Mouse (Mus musculus) liver, embryonic 12.5 days (tissue): Measurements from ENCODE around the gene Slc38a3. TPM values are rescaled to one million over a fixed set of nuclear protein-coding genes. Genes with fewer than 3 reads are reported as not detected.

Experiments
- ATAC-seq: fragments of 200-750 bp; cut with Nextera tagmentation; 2 replicates; pipeline ENCODE4 v1.8.0; 2017; ENCODE audit warnings: moderate number of reproducible peaks, mild to moderate bottlenecking, moderate library complexity
- H3K27ac ChIP-seq: fragments of 300-500 bp; sonication (generic); 2 replicates; pipeline ENCODE4 v1.5.1; 2016; ENCODE audit warnings: mild to moderate bottlenecking
- H3K27me3 ChIP-seq: fragments of 300-500 bp; sonication (generic); replicated peaks from 2 replicates; pipeline ENCODE4 v1.6.1; 2016; ENCODE audit warnings: mild to moderate bottlenecking, moderate library complexity
- H3K36me3 ChIP-seq: fragments of 300-500 bp; sonication (generic); 2 replicates; pipeline ENCODE4 v1.6.1; 2016; ENCODE audit warnings: mild to moderate bottlenecking, moderate library complexity
- H3K4me1 ChIP-seq: fragments of 300-500 bp; sonication (generic); 2 replicates; pipeline ENCODE4 v1.6.1; 2016
- H3K4me2 ChIP-seq: fragments of 300-500 bp; sonication (generic); 2 replicates; pipeline ENCODE4 v1.6.1; 2016; ENCODE audit warnings: mild to moderate bottlenecking, moderate library complexity
- H3K4me3 ChIP-seq: fragments of 300-500 bp; sonication (generic); 2 replicates; pipeline ENCODE4 v1.5.1; 2016; ENCODE audit warnings: mild to moderate bottlenecking, moderate library complexity
- H3K9ac ChIP-seq: fragments of 300-500 bp; sonication (generic); 2 replicates; pipeline ENCODE4 v1.6.1; 2016; ENCODE audit warnings: mild to moderate bottlenecking, moderate library complexity
- H3K9me3 ChIP-seq: fragments of 300-500 bp; sonication (generic); replicated peaks from 2 replicates; pipeline ENCODE4 v1.6.1; 2016; ENCODE audit warnings: mild to moderate bottlenecking, moderate library complexity
- WGBS: fragments of 180-500 bp; shearing (Covaris S2); methylation state at CpG from one replicate; pipeline ENCODE4 v1.1.7; 2016; ENCODE audit not compliant: insufficient replicate concordance; 5-methylcytosine and 5-hydroxymethylcytosine counted together
- polyA plus RNA-seq: library from polyadenylated mRNA; unstranded; fragments of >200 nt; fragmentation: Nextera tagmentation; extraction: Ambion mirVana; gene quantifications from 2 replicates; pipeline ENCODE4 v1.2.1, GENCODE M21; 2016

Slc38a3 gene
- polyA plus RNA-seq, 1 experiment from 2014 or later, result 3.3 TPM

- Histone ChIP-seq H3K4me3 (no peak within 1 kb of the TSS), H3K4me1 (peaks cover 58% of the 10 kb centered on the region), H3K9me3 (no peaks in the 10 kb centered on the region), H3K9ac (no peak within 1 kb of the TSS), H3K4me2 (no peak within 1 kb of the TSS), H3K36me3 (peaks cover 4% of the 10 kb centered on the region), H3K27ac (no peak within 1 kb of the TSS), H3K27me3 (peaks cover 34% of the 10 kb centered on the region)
- ATAC-seq, result no peak
- 48% methylated on average over 12 of the region's 12 CpGs for WGBS
Measured at GRCm38 (mm10) chr9:107608741-107609432, 60.4 kb downstream of the Slc38a3 start, which contains the start of gene Sema3b. Gene Sema3b (minus strand): TSS chr9:107609229.

DNA sequence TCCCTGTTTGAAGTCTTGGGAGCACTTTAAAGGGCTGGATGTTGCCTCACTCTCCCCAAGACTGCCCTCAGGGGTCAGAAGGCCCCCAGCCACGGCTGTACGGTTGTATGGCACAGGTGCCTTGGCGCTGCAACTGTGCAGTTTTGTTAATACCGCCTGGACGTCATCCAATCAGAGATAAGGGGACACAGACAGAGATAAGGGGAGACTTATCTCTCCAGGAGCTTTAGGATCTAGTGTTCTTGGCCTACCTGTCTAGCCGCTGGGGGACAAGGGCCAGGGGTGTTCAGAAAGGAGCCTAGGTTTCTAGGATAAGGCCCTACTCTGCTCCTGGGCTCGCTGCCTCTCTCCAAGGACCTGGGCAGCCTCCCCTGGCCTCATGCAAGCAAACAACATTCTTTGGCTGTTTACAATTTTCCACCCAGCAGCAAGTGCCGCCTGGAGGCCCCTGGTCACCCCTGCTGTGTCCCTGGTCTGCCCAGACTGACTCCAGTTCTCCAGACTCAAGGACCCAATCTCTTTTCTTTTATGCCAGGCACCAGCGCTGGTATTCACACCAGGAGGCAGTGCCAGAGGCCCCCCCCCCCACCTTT, 61.6 kb downstream of the Slc38a3 start:
- Histone ChIP-seq H3K9me3 (no peaks in the 10 kb centered on the region), H3K36me3 (no peaks in the 10 kb centered on the region), H3K27ac (no peak overlapping the region), H3K9ac (no peak overlapping the region), H3K4me3 (no peak overlapping the region), H3K4me1 (peaks cover 55% of the 10 kb centered on the region), H3K4me2 (no peak overlapping the region), H3K27me3 (peaks cover 40% of the 10 kb centered on the region)
- ATAC-seq, result no peak
- 49% methylated on average over 9 of the region's 9 CpGs for WGBS

GRCm38 (mm10) chr9:107607036-107607435, 62.3 kb downstream of the Slc38a3 start:
- H3K4me2 ChIP-seq, result no peak overlapping the region
- H3K36me3 ChIP-seq, result no peaks in the 10 kb centered on the region
- H3K4me1 ChIP-seq, result peaks cover 57% of the 10 kb centered on the region
- 66% methylated on average over 2 of the region's 2 CpGs for WGBS
- H3K27me3 ChIP-seq, result peaks cover 40% of the 10 kb centered on the region
- H3K9me3 ChIP-seq, result no peaks in the 10 kb centered on the region
- no peak overlapping the region for H3K27ac ChIP-seq
- H3K9ac ChIP-seq, result no peak overlapping the region
- ATAC-seq, result no peak
- H3K4me3 ChIP-seq, result no peak overlapping the region

- H3K27ac ChIP-seq, result no peak overlapping the region
- no peak for ATAC-seq
- no peak overlapping the region for H3K4me2 ChIP-seq
- WGBS, result 30% methylated on average over 9 of the region's 9 CpGs
- H3K4me3 ChIP-seq, result no peak overlapping the region
- H3K9ac ChIP-seq, result no peak overlapping the region
- H3K4me1 ChIP-seq, result peaks cover 53% of the 10 kb centered on the region
- H3K9me3 ChIP-seq, result no peaks in the 10 kb centered on the region
- no peaks in the 10 kb centered on the region for H3K36me3 ChIP-seq
- H3K27me3 ChIP-seq, result peaks cover 43% of the 10 kb centered on the region
Measured at GRCm38 (mm10) chr9:107606591-107606990, 62.7 kb downstream of the Slc38a3 start.

- Histone ChIP-seq H3K9me3 (no peaks in the 10 kb centered on the region), H3K4me2 (0 out of 2 replicates have a peak overlapping the region, but pooled peaks have one; percentile 3), H3K27me3 (peaks cover 58% of the 10 kb centered on the region), H3K4me1 (peaks cover 53% of the 10 kb centered on the region), H3K9ac (no peak overlapping the region), H3K36me3 (no peaks in the 10 kb centered on the region), H3K27ac (no peak overlapping the region), H3K4me3 (no peak overlapping the region)
- WGBS, result 46% methylated on average over 23 of the region's 23 CpGs
- ATAC-seq, result peak; percentile 28; the same call in 1 of the 2 replicates
Measured at GRCm38 (mm10) chr9:107605041-107605661, 64.2 kb downstream of the Slc38a3 start.

- H3K27ac ChIP-seq, result no peak overlapping the region
- H3K4me1 ChIP-seq, result peaks cover 58% of the 10 kb centered on the region
- no peak overlapping the region for H3K9ac ChIP-seq
- H3K27me3 ChIP-seq, result peaks cover 69% of the 10 kb centered on the region
- no peaks in the 10 kb centered on the region for H3K36me3 ChIP-seq
- no peak overlapping the region for H3K4me3 ChIP-seq
- WGBS, result 65% methylated on average over 6 of the region's 6 CpGs
- H3K4me2 ChIP-seq, result no peak overlapping the region
- no peaks in the 10 kb centered on the region for H3K9me3 ChIP-seq
- ATAC-seq, result no peak
Measured at GRCm38 (mm10) chr9:107603251-107603650, 66.1 kb downstream of the Slc38a3 start.

DNA sequence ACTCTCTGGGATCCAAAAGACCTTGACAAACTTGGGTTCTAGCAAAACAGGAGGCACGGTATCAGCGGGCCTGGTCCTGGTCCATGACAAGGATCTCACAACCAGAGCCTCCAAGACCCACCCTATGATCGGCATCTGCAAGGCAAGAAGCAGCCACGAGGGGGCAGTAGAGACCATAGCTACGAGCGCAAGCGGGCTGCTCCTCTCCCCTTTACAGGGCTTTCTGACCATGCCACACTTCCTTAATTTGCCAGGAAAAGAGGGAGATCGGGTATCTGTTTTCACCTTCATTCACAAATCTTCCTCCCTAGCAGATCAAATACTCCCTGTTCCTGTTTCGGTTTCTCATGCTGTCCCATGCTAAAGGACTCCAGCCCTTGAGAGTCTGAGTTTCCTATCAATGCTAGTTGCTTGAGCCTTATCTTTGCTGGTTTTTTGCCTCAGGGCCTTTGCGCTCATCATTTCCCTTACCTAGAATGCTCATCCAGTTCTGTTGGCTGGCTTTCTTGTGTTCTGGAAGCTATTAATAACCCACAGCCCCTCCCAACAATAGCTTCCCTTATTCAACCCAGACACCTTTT, 67.2 kb downstream of the Slc38a3 start:
- Histone ChIP-seq H3K27me3 (peaks cover 80% of the 10 kb centered on the region), H3K27ac (peak overlapping the region; percentile 18; the same call in 1 of the 2 replicates)
- ATAC-seq, result peak; percentile 60

DNA sequence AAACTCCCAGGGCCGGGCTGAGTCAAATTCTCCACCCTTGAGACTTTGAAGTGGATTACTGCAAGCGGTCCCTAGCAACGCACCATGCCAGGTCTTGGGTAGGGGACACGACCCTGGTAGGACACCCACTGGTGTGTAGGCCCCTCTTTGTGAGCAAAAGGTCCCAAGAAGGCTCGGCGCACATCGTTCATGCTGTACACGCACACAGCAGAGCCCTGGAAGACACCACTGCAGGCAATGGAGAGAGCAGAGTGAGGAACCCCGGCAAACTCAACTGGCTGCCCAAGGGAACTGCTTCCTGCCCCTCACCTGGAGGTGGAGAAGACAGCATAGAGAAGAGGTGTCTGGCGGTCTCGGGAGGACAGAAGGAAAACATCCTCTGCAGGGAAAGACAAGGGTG, 68.1 kb downstream of the Slc38a3 start:
- Histone ChIP-seq H3K4me1 (peaks cover 61% of the 10 kb centered on the region), H3K27me3 (peaks cover 74% of the 10 kb centered on the region)

More for the DNA sequence above, 67.2 kb downstream of the Slc38a3 start:
- peaks cover 56% of the 10 kb centered on the region for H3K4me1 ChIP-seq
- H3K4me2 ChIP-seq, result peak overlapping the region; percentile 50
- no peaks in the 10 kb centered on the region for H3K36me3 ChIP-seq
- no peaks in the 10 kb centered on the region for H3K9me3 ChIP-seq
- H3K9ac ChIP-seq, result 0 out of 2 replicates have a peak overlapping the region, but pooled peaks have one; percentile 3
- 3% methylated on average over 10 of the region's 10 CpGs for WGBS
- H3K4me3 ChIP-seq, result peak overlapping the region; percentile 23

DNA sequence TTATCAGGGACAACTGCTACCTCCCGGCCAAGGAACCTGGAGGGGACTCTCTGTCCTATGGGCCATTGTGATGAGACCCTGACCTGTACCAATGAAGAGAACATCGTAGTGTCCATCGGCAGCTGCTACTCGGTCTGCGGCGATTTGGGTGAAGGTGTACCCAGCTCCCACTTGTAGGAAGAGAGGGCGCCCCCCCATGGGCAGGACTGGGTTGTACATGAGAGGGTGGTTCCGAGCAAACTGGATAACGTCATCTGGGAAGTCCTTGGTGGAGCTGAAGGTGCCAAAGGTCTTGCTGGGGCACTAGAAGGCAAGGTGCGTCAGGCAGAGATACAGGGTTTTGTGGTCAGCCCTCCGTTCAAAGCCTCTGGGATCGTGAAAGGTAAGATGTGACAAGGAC, 68.6 kb downstream of the Slc38a3 start:
- Histone ChIP-seq H3K27me3 (peaks cover 72% of the 10 kb centered on the region), H3K9me3 (no peaks in the 10 kb centered on the region), H3K4me1 (peaks cover 61% of the 10 kb centered on the region), H3K27ac (no peak overlapping the region), H3K4me3 (no peak overlapping the region), H3K4me2 (no peak overlapping the region), H3K36me3 (no peaks in the 10 kb centered on the region; the same call in 1 of the 2 replicates), H3K9ac (no peak overlapping the region)
- ATAC-seq, result no peak
- WGBS, result 59% methylated on average over 12 of the region's 12 CpGs

More for the DNA sequence above, 68.1 kb downstream of the Slc38a3 start:
- H3K9me3 ChIP-seq, result no peaks in the 10 kb centered on the region
- no peaks in the 10 kb centered on the region for H3K36me3 ChIP-seq
- WGBS, result 75% methylated on average over 11 of the region's 11 CpGs
- no peak overlapping the region for H3K4me3 ChIP-seq
- ATAC-seq, result no peak
- no peak overlapping the region for H3K9ac ChIP-seq
- H3K4me2 ChIP-seq, result no peak overlapping the region
- H3K27ac ChIP-seq, result no peak overlapping the region
